Mouse (Mus musculus) ES-Bruce4 (cell line): ENCODE data around the gene Ankra2.

Source experiments
- CTCF ChIP-seq: IDR thresholded peaks from one replicate; pipeline ENCODE4 v1.8.1; 2011; ENCODE audit warnings: low read depth, low read length
- POLR2A ChIP-seq: IDR thresholded peaks from one replicate; pipeline ENCODE4 v1.8.1; 2011; ENCODE audit warnings: low read length; ENCODE audit not compliant: insufficient read depth

- TF ChIP-seq CTCF (no peak), POLR2A (no peak)
Measured at GRCm38 (mm10) chr13:98316140-98316479, 53.2 kb downstream of the Ankra2 start.
